Mouse (Mus musculus): ENCODE results near the gene Degs2. TPM values are rescaled to one million over a fixed set of nuclear protein-coding genes. Genes with fewer than 3 reads are reported as not detected.
"Not testable (repeated sequence)": the region's sequence is repeated elsewhere in the genome, so short reads cannot be mapped to it uniquely, and the experiment has no call there.

Gene Degs2
- polyA plus RNA-seq, 1 experiment from 2014 or later = 1.2 TPM

DNA sequence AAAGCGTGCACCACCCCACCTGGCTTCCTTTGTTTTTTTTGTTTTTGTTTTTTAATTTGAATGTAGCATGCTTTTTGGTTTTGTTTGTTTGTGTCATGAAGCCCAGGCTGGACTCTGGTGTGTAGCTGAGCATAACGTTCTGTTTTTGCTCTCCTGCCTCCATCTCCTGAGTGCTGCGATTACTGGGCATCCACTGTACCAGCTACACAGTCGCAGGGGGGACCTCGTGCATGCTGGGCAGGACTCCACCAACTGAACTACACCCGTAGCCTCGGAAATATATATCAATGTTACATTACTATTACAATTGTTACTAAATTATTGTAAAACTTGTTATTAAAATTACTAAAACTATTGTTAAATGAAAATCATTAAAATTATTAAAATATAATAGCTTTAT lies 35.7 kb upstream of the Degs2 start:
- Histone ChIP-seq H3K9ac (ENCODE audit: low read depth, low read length) (no peak overlapping the region), H3K27ac (ENCODE audit: low read depth, low read length) (no peak overlapping the region), H3K36me3 (ENCODE audit: control insufficient read depth, insufficient read depth, low read length) (no peaks in the 10 kb centered on the region), H3K27me3 (ENCODE audit: control insufficient read depth, insufficient read depth, low read length) (no peaks in the 10 kb centered on the region), H3K4me3 (ENCODE audit: low read depth, low read length) (no peak overlapping the region), H3K4me2 (no peak overlapping the region), H3K4me1 (ENCODE audit: control insufficient read depth, insufficient read depth, low read length) (no peaks in the 10 kb centered on the region), H3K9me3 (replicated peaks; ENCODE audit: control insufficient read depth, low read length) (no peaks in the 10 kb centered on the region)
- 82% methylated on average over 7 of the region's 7 CpGs for WGBS (ENCODE audit: insufficient replicate concordance)
- no peak for ATAC-seq (replicated peaks; ENCODE audit: insufficient number of reproducible peaks, low FRiP score, low TSS enrichment)

DNA sequence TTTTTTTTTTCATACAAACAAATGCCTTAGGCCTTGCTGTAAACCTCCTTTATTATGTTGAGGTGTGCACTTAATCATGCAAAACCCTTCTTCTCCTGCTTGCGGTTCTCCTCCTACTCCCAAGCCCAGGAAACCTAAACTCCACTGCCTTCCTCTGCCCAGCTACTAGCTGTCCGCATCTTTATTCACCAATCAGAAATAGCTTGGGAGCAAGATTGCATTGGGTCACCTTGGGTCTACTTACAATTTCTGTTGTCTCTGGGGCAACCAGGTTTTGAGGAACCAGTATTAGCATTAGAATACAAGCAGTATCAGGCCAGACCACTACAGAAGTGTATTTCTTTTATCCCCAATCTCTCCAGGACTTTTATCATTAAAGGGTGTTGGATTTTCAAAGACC lies 32.3 kb upstream of the Degs2 start:
- Histone ChIP-seq H3K4me1 (ENCODE audit: control insufficient read depth, insufficient read depth, low read length) (no peaks in the 10 kb centered on the region), H3K9ac (ENCODE audit: low read depth, low read length) (no peak overlapping the region), H3K4me3 (ENCODE audit: low read depth, low read length) (no peak overlapping the region), H3K27ac (ENCODE audit: low read depth, low read length) (no peak overlapping the region), H3K36me3 (ENCODE audit: control insufficient read depth, insufficient read depth, low read length) (no peaks in the 10 kb centered on the region), H3K27me3 (ENCODE audit: control insufficient read depth, insufficient read depth, low read length) (no peaks in the 10 kb centered on the region), H3K9me3 (replicated peaks; ENCODE audit: control insufficient read depth, low read length) (no peaks in the 10 kb centered on the region), H3K4me2 (no peak overlapping the region)
- WGBS (ENCODE audit: insufficient replicate concordance) = 83% methylated on average over 2 of the region's 2 CpGs
- no peak for ATAC-seq (replicated peaks; ENCODE audit: insufficient number of reproducible peaks, low FRiP score, low TSS enrichment)

- H3K9me3 ChIP-seq (replicated peaks; ENCODE audit: control insufficient read depth, low read length) = no peaks in the 10 kb centered on the region
- WGBS (ENCODE audit: insufficient replicate concordance) = 80% methylated on average over 3 of the region's 3 CpGs
These were observed 21.7 kb upstream of the Degs2 start for GRCm38 (mm10) chr12:108723841-108724240.

DNA sequence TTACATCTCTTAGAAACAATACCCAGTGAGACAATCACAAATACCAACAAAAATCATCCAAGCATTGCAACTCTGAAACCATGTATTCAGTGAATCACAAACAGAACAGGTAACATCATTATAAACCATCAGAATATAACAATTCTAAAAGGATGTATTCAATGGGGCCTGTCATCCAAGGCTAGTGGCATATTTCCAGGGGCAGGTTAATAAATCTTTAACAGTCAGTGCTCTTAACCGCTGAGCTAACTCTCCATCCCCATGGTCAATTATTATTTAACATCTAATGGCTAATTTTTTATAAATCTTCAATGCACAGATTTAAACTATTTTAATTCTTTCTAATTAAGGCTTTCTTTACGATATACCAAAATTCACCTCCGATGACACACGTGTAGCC lies 20.3 kb upstream of the Degs2 start:
- no peak overlapping the region for H3K27ac ChIP-seq (ENCODE audit: low read depth, low read length)
- no peaks in the 10 kb centered on the region for H3K9me3 ChIP-seq (replicated peaks; ENCODE audit: control insufficient read depth, low read length)
- H3K4me3 ChIP-seq (ENCODE audit: low read depth, low read length) = no peak overlapping the region
- no peaks in the 10 kb centered on the region for H3K27me3 ChIP-seq (ENCODE audit: control insufficient read depth, insufficient read depth, low read length)
- no peak overlapping the region for H3K4me2 ChIP-seq
- WGBS (ENCODE audit: insufficient replicate concordance) = 86% methylated on average over 4 of the region's 4 CpGs
- H3K36me3 ChIP-seq (ENCODE audit: control insufficient read depth, insufficient read depth, low read length) = no peaks in the 10 kb centered on the region
- no peak overlapping the region for H3K9ac ChIP-seq (ENCODE audit: low read depth, low read length)
- H3K4me1 ChIP-seq (ENCODE audit: control insufficient read depth, insufficient read depth, low read length) = no peaks in the 10 kb centered on the region
- no peak for ATAC-seq (replicated peaks; ENCODE audit: insufficient number of reproducible peaks, low FRiP score, low TSS enrichment)

More at GRCm38 (mm10) chr12:108723841-108724240, 21.7 kb upstream of the Degs2 start:
- ATAC-seq (replicated peaks; ENCODE audit: insufficient number of reproducible peaks, low FRiP score, low TSS enrichment) = no peak
- H3K27ac ChIP-seq (ENCODE audit: low read depth, low read length) = no peak overlapping the region
- H3K4me2 ChIP-seq = no peak overlapping the region
- H3K4me1 ChIP-seq (ENCODE audit: control insufficient read depth, insufficient read depth, low read length) = no peaks in the 10 kb centered on the region
- no peak overlapping the region for H3K9ac ChIP-seq (ENCODE audit: low read depth, low read length)
- no peaks in the 10 kb centered on the region for H3K36me3 ChIP-seq (ENCODE audit: control insufficient read depth, insufficient read depth, low read length)
- no peak overlapping the region for H3K4me3 ChIP-seq (ENCODE audit: low read depth, low read length)
- no peaks in the 10 kb centered on the region for H3K27me3 ChIP-seq (ENCODE audit: control insufficient read depth, insufficient read depth, low read length)

GRCm38 (mm10) chr12:108718485-108718884 lies 16.4 kb upstream of the Degs2 start:
- WGBS (ENCODE audit: insufficient replicate concordance) = 80% methylated on average over 3 of the region's 3 CpGs
- Histone ChIP-seq H3K9ac (ENCODE audit: low read depth, low read length) (no peak overlapping the region), H3K27ac (ENCODE audit: low read depth, low read length) (no peak overlapping the region), H3K9me3 (replicated peaks; ENCODE audit: control insufficient read depth, low read length) (no peaks in the 10 kb centered on the region), H3K36me3 (ENCODE audit: control insufficient read depth, insufficient read depth, low read length) (no peaks in the 10 kb centered on the region), H3K4me2 (no peak overlapping the region), H3K27me3 (ENCODE audit: control insufficient read depth, insufficient read depth, low read length) (no peaks in the 10 kb centered on the region), H3K4me1 (ENCODE audit: control insufficient read depth, insufficient read depth, low read length) (no peaks in the 10 kb centered on the region), H3K4me3 (ENCODE audit: low read depth, low read length) (no peak overlapping the region)
- ATAC-seq (replicated peaks; ENCODE audit: insufficient number of reproducible peaks, low FRiP score, low TSS enrichment) = no peak

DNA sequence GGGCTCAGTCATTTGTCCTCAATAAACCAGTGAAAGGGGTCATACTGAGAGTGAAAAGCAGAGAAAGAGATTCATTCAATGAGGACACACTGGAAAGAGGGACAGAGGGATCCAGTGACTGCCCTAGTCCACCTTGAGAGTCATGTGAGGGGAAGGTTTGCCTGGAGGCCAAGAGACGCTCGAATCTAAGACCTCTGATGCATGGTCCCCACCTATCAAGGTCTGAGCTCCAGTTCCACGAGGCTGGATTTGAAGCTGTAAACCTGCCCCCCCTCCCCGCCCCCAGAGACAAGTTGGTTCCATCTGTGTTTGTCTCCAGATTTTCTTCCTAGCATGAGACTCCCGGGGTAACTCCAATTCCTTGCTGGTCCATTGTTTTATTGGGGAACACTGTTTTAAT lies 13.7 kb upstream of the Degs2 start:
- Histone ChIP-seq H3K27ac (ENCODE audit: low read depth, low read length) (no peak overlapping the region), H3K4me1 (ENCODE audit: control insufficient read depth, insufficient read depth, low read length) (no peaks in the 10 kb centered on the region), H3K9ac (ENCODE audit: low read depth, low read length) (no peak overlapping the region), H3K4me3 (ENCODE audit: low read depth, low read length) (no peak overlapping the region), H3K27me3 (ENCODE audit: control insufficient read depth, insufficient read depth, low read length) (no peaks in the 10 kb centered on the region), H3K4me2 (no peak overlapping the region), H3K36me3 (ENCODE audit: control insufficient read depth, insufficient read depth, low read length) (no peaks in the 10 kb centered on the region), H3K9me3 (replicated peaks; ENCODE audit: control insufficient read depth, low read length) (no peaks in the 10 kb centered on the region)
- ATAC-seq (replicated peaks; ENCODE audit: insufficient number of reproducible peaks, low FRiP score, low TSS enrichment) = no peak
- 72% methylated on average over 5 of the region's 5 CpGs for WGBS (ENCODE audit: insufficient replicate concordance)

DNA sequence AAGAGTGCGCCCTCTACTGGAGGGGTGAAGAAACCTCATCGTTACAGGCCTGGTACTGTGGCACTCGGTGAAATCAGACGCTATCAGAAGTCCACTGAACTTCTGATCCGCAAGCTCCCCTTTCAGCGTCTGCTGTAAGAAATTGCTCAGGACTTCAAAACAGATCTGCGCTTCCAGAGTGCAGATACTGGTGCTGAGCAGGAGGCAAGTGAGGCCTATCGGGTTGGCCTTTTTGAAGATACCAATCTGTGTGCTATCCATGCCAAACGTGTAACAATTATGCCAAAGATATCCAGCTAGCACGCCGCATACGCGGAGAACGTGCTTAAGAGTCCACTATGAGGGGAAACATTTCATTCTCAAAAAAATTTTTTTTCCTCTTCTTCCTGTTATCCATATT lies 11.9 kb upstream of the Degs2 start:
- H3K9me3 ChIP-seq (replicated peaks; ENCODE audit: control insufficient read depth, low read length); H3K36me3 ChIP-seq (ENCODE audit: control insufficient read depth, insufficient read depth, low read length); H3K4me1 ChIP-seq (ENCODE audit: control insufficient read depth, insufficient read depth, low read length); H3K9ac ChIP-seq (ENCODE audit: low read depth, low read length); H3K27me3 ChIP-seq (ENCODE audit: control insufficient read depth, insufficient read depth, low read length); ATAC-seq (replicated peaks; ENCODE audit: insufficient number of reproducible peaks, low FRiP score, low TSS enrichment); H3K4me3 ChIP-seq (ENCODE audit: low read depth, low read length); H3K27ac ChIP-seq (ENCODE audit: low read depth, low read length); H3K4me2 ChIP-seq: not testable (repeated sequence)
- 87% methylated on average over 14 of the region's 14 CpGs for WGBS (ENCODE audit: insufficient replicate concordance)

GRCm38 (mm10) chr12:108712481-108712880 lies 10.4 kb upstream of the Degs2 start:
- Histone ChIP-seq H3K36me3 (ENCODE audit: control insufficient read depth, insufficient read depth, low read length) (no peaks in the 10 kb centered on the region), H3K4me3 (ENCODE audit: low read depth, low read length) (no peak overlapping the region), H3K4me2 (no peak overlapping the region), H3K4me1 (ENCODE audit: control insufficient read depth, insufficient read depth, low read length) (no peaks in the 10 kb centered on the region), H3K9ac (ENCODE audit: low read depth, low read length) (no peak overlapping the region), H3K9me3 (replicated peaks; ENCODE audit: control insufficient read depth, low read length) (no peaks in the 10 kb centered on the region), H3K27ac (ENCODE audit: low read depth, low read length) (no peak overlapping the region), H3K27me3 (ENCODE audit: control insufficient read depth, insufficient read depth, low read length) (no peaks in the 10 kb centered on the region)
- 59% methylated on average over 4 of the region's 4 CpGs for WGBS (ENCODE audit: insufficient replicate concordance)
- ATAC-seq (replicated peaks; ENCODE audit: insufficient number of reproducible peaks, low FRiP score, low TSS enrichment) = no peak

DNA sequence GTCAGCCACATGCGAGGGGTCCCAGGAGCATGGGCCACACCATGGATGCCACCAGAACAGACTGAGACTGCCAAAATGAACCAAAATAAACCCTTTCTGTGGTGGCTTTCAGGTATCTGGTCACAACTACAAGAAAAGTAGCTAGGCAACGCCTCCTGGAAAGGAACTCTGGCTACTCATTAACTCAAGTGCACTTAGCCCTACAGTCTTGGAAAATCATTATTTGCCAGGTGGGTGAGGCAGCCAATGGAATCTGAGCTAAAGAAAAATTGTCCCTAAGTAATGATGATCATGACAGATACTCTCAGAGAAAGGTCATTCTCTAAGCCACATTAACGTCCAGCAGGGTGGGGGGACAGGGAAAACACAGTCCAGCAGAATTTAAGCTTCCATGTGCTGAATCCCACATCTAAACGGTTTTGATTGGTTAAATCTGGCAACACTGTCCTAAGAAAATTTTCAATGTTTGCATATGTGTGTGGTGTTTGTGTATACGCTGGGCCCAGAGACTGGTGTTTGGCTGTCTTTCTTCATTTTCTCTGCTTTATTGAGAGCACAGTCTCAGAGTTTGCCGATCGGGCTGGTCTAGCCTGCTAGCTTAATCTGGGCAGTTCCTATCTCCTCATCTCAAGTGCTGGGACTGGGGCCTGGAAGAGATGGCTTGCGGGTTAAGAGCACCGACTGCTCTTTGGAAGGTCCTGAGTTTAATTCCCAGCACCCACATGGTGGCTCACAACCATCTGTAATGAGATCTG lies 8.9 kb upstream of the Degs2 start:
- H3K4me2 ChIP-seq = no peak overlapping the region
- no peak overlapping the region for H3K4me3 ChIP-seq (ENCODE audit: low read depth, low read length)
- no peaks in the 10 kb centered on the region for H3K36me3 ChIP-seq (ENCODE audit: control insufficient read depth, insufficient read depth, low read length)
- no peaks in the 10 kb centered on the region for H3K4me1 ChIP-seq (ENCODE audit: control insufficient read depth, insufficient read depth, low read length)
- no peak for ATAC-seq (replicated peaks; ENCODE audit: insufficient number of reproducible peaks, low FRiP score, low TSS enrichment)
- WGBS (ENCODE audit: insufficient replicate concordance) = 77% methylated on average over 9 of the region's 9 CpGs
- H3K9me3 ChIP-seq (replicated peaks; ENCODE audit: control insufficient read depth, low read length) = no peaks in the 10 kb centered on the region
- no peak overlapping the region for H3K27ac ChIP-seq (ENCODE audit: low read depth, low read length)
- no peaks in the 10 kb centered on the region for H3K27me3 ChIP-seq (ENCODE audit: control insufficient read depth, insufficient read depth, low read length)
- no peak overlapping the region for H3K9ac ChIP-seq (ENCODE audit: low read depth, low read length)

Measured in heart, embryonic 11.5 days (tissue).